Mouse (Mus musculus) heart, adult 2 months (tissue): ENCODE measurements around the gene Pld5.

Experiments
- CTCF ChIP-seq: fragments of 200-600 bp; IDR thresholded peaks from 2 replicates; pipeline ENCODE4 v1.8.1; 2022; ENCODE audit warnings: antibody characterized with exemption, mild to moderate bottlenecking, moderate library complexity
- EP300 ChIP-seq: fragments of 200-500 bp; IDR thresholded peaks from 2 replicates; pipeline ENCODE4 v1.6.1; 2011; ENCODE audit warnings: low read depth, low read length, control low read depth; ENCODE audit not compliant: insufficient read depth
- POLR2A ChIP-seq: fragments of 200-500 bp; IDR thresholded peaks from 2 replicates; pipeline ENCODE4 v1.6.1; 2011; ENCODE audit warnings: mild to moderate bottlenecking, low read depth, low read length, control low read depth; ENCODE audit not compliant: insufficient read depth

GRCm38 (mm10) chr1:176145306-176145705 is 129.8 kb downstream of the Pld5 start:
- no peak for TF ChIP-seq CTCF
- no peak for TF ChIP-seq POLR2A
- TF ChIP-seq EP300 = no peak
